Mouse (Mus musculus) stomach, postnatal 0 days (tissue): ENCODE measurements around the gene Plcxd3. TPM values are rescaled to one million over a fixed set of nuclear protein-coding genes. Genes with fewer than 3 reads are reported as not detected.

Source experiments
- ATAC-seq: fragments of 200-750 bp; cut with Nextera tagmentation; 2 replicates; pipeline ENCODE4 v1.8.0; 2017; ENCODE audit not compliant: low FRiP score, low TSS enrichment
- DNase-seq: peaks from one replicate; pipeline ENCODE4 v3.0.0-alpha.2; 2016; ENCODE audit warnings: low spot score
- H3K27ac ChIP-seq: fragments of 300-500 bp; sonication (generic); replicated peaks from 2 replicates; pipeline ENCODE4 v1.5.1; 2014; ENCODE audit warnings: mild to moderate bottlenecking, control low read depth
- H3K27me3 ChIP-seq: fragments of 300-500 bp; sonication (generic); 2 replicates; pipeline ENCODE4 v1.6.1; 2014; ENCODE audit warnings: low read length; ENCODE audit not compliant: control insufficient read depth, insufficient read depth
- H3K36me3 ChIP-seq: fragments of 300-500 bp; sonication (generic); 2 replicates; pipeline ENCODE4 v1.6.1; 2014; ENCODE audit warnings: low read length, mixed read lengths; ENCODE audit not compliant: control insufficient read depth, insufficient read depth
- H3K4me1 ChIP-seq: fragments of 300-500 bp; sonication (generic); replicated peaks from 2 replicates; pipeline ENCODE4 v1.6.1; 2014; ENCODE audit warnings: antibody characterized with exemption; ENCODE audit not compliant: control insufficient read depth, insufficient read depth
- H3K4me2 ChIP-seq: fragments of 300-500 bp; sonication (generic); replicated peaks from 2 replicates; pipeline ENCODE4 v1.6.1; 2014; ENCODE audit warnings: low read depth, mild to moderate bottlenecking, control low read depth, moderate library complexity
- H3K4me3 ChIP-seq: fragments of 300-500 bp; sonication (generic); 2 replicates; pipeline ENCODE4 v1.5.1; 2014; ENCODE audit warnings: low read depth, low read length, control low read depth
- H3K9ac ChIP-seq: fragments of 300-500 bp; sonication (generic); 2 replicates; pipeline ENCODE4 v1.6.1; 2014; ENCODE audit warnings: mild to moderate bottlenecking, low read length, control low read depth, mixed read lengths
- H3K9me3 ChIP-seq: fragments of 300-500 bp; sonication (generic); 2 replicates; pipeline ENCODE4 v1.6.1; 2016; ENCODE audit warnings: low read length; ENCODE audit not compliant: control insufficient read depth
- CTCF ChIP-seq: IDR thresholded peaks from 2 replicates; pipeline ENCODE4 v1.5.1; 2016; ENCODE audit warnings: antibody characterized with exemption, low read depth, mild to moderate bottlenecking, moderate library complexity
- EP300 ChIP-seq: optimal IDR thresholded peaks from 2 replicates; pipeline ENCODE3; 2016; ENCODE audit warnings: antibody characterized with exemption
- WGBS: fragments of 180-500 bp; shearing (Covaris S2); extraction: QIAGEN DNeasy Blood & Tissue Kit; methylation state at CpG from one replicate; pipeline ENCODE4 v1.1.7; 2014; 5-methylcytosine and 5-hydroxymethylcytosine counted together
- polyA plus RNA-seq: library from polyadenylated mRNA; unstranded; fragments of >200 nt; fragmentation: Nextera tagmentation; extraction: Ambion mirVana; gene quantifications from 2 replicates; pipeline ENCODE4 v1.2.1, GENCODE M21; 2015

Gene Plcxd3
- 2.2 and 2.7 TPM in 2 replicates for polyA plus RNA-seq

DNA sequence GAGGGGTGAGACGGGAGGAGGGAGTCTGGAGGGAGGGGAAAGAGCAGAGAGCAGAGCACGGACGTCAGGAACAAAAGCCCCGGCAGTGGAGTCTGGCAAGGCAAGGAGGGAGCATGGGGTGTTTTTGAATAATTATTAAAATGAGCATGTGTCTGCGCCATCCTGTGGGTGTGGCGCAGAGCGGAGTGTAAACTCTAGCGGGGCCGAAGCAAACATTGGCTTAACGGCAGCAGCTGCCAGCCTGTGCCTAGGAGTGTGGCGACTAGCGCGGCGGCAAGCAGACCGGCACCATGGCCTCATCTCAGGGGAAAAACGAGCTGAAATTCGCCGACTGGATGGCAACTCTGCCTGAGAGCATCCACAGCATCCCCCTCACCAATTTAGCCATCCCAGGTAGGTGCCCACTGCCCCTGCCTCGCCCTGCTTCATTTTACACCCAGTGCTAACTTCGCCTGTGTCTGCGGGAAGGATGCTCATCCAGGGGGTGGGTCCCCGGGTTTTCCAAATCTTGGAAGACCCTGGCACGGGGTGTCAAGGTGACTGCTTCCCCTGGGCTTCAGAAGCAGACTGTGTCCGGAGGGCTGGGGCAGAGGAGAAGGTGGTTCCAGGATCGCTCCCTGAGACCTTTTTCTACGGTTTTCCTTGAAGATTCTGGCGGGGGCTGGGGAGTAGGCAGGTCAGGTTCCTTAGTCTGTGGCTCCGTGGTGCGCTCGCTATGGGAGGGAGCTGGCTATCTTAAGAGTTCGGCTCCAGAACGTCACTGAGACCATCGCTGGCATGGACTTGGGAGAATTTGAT, at the start of gene Plcxd3:
Gene Plcxd3 (plus strand): TSS at position 69 of the 798 bp plus-strand sequence.
- ATAC-seq, result no peak

GRCm38 (mm10) chr15:4331867-4332266, 43.4 kb upstream of the Plcxd3 start:
- TF ChIP-seq EP300, result no peak
- TF ChIP-seq CTCF, result no peak
- no peak overlapping the region for H3K27ac ChIP-seq
- no peaks in the 10 kb centered on the region for H3K4me1 ChIP-seq
- no peak for ATAC-seq
- no peak for DNase-seq
- no peak overlapping the region for H3K4me3 ChIP-seq
- H3K27me3 ChIP-seq, result no peaks in the 10 kb centered on the region
- no peak overlapping the region for H3K9ac ChIP-seq
- no peaks in the 10 kb centered on the region for H3K36me3 ChIP-seq
- H3K4me2 ChIP-seq, result no peak overlapping the region
- 74% methylated on average over 4 of the region's 4 CpGs for WGBS
- no peaks in the 10 kb centered on the region for H3K9me3 ChIP-seq

More for the DNA sequence above, at the start of gene Plcxd3:
- H3K36me3 ChIP-seq, result no peaks in the 10 kb centered on the region
- peak within 1 kb of the TSS; percentile 22 for H3K4me3 ChIP-seq
- no peak for DNase-seq
- 2% methylated on average over 33 of the region's 33 CpGs for WGBS
- H3K27me3 ChIP-seq, result no peaks in the 10 kb centered on the region
- no peaks in the 10 kb centered on the region for H3K9me3 ChIP-seq
- H3K4me1 ChIP-seq, result no peaks in the 10 kb centered on the region
- H3K27ac ChIP-seq, result no peak within 1 kb of the TSS
- peak within 1 kb of the TSS; percentile 47 for H3K4me2 ChIP-seq
- TF ChIP-seq EP300 (no peak), CTCF (no peak)
- no peak within 1 kb of the TSS for H3K9ac ChIP-seq

- H3K9ac ChIP-seq, result no peak overlapping the region
- DNase-seq, result no peak
- WGBS, result 38% methylated on average over 4 of the region's 4 CpGs
- H3K27me3 ChIP-seq, result no peaks in the 10 kb centered on the region
- no peaks in the 10 kb centered on the region for H3K36me3 ChIP-seq
- no peak overlapping the region for H3K4me3 ChIP-seq
- H3K4me1 ChIP-seq, result no peaks in the 10 kb centered on the region
- ATAC-seq, result no peak
- H3K4me2 ChIP-seq, result no peak overlapping the region
- TF ChIP-seq CTCF (no peak), EP300 (no peak)
- H3K27ac ChIP-seq, result no peak overlapping the region
- H3K9me3 ChIP-seq, result no peaks in the 10 kb centered on the region
These were observed 33.7 kb upstream of the Plcxd3 start for GRCm38 (mm10) chr15:4341620-4342019.

DNA sequence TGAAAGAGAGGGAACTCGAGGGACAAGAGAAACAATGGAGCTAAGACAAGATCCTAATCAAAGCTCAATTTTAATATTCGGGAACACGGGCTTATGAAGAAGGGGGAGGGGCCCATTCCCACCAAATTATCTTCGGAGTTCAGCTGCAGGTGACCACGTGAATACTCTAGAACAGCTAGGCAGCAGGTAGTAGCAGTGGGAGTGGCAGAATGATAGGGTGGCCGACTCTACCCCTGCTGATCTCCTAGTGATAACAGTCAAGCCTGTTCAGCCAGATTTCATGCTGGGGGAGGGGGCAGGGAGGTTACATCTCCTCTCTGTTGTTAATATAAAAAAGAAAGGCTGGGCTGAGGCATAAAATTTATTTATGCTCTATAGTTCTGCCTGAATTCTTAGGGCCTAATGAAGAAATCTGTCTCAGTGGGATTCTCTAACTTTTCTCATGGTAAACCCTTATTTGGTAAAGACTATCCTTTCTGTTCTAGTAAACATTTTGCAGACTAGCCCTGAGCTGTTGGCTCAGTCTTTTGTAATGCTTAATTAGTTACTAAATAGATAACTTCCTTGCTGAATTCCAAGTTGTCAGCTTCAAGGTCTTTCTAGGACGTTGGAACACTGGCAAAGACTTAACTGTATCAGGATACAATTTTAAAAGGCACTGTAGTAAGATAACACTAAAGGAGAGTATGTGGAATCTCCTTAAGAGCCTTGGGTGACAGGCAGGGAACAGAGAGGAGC, 26.3 kb upstream of the Plcxd3 start:
- H3K9me3 ChIP-seq, result no peaks in the 10 kb centered on the region
- TF ChIP-seq EP300, result no peak
- no peak for TF ChIP-seq CTCF
- ATAC-seq, result no peak

DNA sequence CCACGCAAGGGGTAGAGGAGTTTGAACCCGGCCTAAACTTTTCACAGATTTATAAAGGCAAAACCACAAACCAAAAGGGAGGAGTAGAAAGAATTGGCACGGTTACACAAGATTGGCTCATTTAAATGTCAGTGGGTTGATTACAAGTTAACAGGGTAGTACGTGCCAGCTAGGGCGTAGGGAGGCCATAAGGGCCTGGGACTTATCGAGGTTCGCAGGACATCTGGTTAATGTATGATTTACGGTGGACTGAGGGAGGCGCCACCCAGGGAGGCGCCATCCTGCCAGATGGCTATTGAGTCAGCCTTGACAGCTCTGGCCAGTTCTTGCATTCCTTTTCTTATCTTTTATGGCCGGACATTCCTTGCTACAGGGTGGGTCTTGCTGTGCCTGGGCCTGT, 18.9 kb upstream of the Plcxd3 start:
- H3K4me3 ChIP-seq, result no peak overlapping the region
- 74% methylated on average over 11 of the region's 11 CpGs for WGBS
- H3K4me2 ChIP-seq, result no peak overlapping the region
- TF ChIP-seq EP300, result no peak
- TF ChIP-seq CTCF, result no peak
- no peak overlapping the region for H3K9ac ChIP-seq
- DNase-seq, result no peak
- no peaks in the 10 kb centered on the region for H3K9me3 ChIP-seq
- H3K4me1 ChIP-seq, result no peaks in the 10 kb centered on the region
- H3K27me3 ChIP-seq, result no peaks in the 10 kb centered on the region
- H3K27ac ChIP-seq, result no peak overlapping the region
- H3K36me3 ChIP-seq, result no peaks in the 10 kb centered on the region
- no peak for ATAC-seq

More for the DNA sequence above, 26.3 kb upstream of the Plcxd3 start:
- H3K4me1 ChIP-seq, result no peaks in the 10 kb centered on the region
- no peak for DNase-seq
- H3K4me3 ChIP-seq, result no peak overlapping the region
- no peaks in the 10 kb centered on the region for H3K36me3 ChIP-seq
- H3K27ac ChIP-seq, result no peak overlapping the region
- H3K4me2 ChIP-seq, result no peak overlapping the region
- H3K27me3 ChIP-seq, result no peaks in the 10 kb centered on the region
- H3K9ac ChIP-seq, result no peak overlapping the region
- 27% methylated on average over 7 of the region's 7 CpGs for WGBS

DNA sequence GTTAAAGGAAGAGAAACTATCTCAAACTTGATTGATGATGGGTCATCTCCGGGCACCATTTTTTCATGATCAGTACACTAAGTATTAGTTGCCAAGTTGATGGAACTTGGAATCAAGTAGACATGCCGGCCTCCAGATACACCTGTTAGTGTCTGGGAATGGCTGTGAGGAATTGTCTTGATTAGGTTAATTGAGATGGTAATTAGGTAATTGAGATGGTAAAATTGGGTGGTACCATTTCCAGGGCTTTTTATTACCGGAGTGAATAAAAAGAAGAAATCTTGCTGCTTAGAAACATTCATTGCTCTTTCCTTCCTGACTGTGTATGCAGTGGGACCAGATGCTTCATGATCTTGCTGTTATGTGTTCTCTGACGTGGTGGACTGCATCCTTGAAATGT, 17.6 kb upstream of the Plcxd3 start:
- no peaks in the 10 kb centered on the region for H3K9me3 ChIP-seq
- no peak overlapping the region for H3K4me3 ChIP-seq
- ATAC-seq (no peak), DNase-seq (no peak)
- H3K4me1 ChIP-seq, result no peaks in the 10 kb centered on the region
- H3K27me3 ChIP-seq, result no peaks in the 10 kb centered on the region
- H3K9ac ChIP-seq, result no peak overlapping the region
- WGBS, result 81% methylated on average over 4 of the region's 4 CpGs
- H3K4me2 ChIP-seq, result no peak overlapping the region
- H3K36me3 ChIP-seq, result no peaks in the 10 kb centered on the region
- TF ChIP-seq EP300 (no peak), CTCF (no peak)
- H3K27ac ChIP-seq, result no peak overlapping the region
